Mouse (Mus musculus): Measurements from ENCODE around the gene Cfap157.

GRCm38 (mm10) chr2:32791297-32791696, 7.1 kb upstream of the Cfap157 start:
- TF ChIP-seq POLR2A (IDR thresholded peaks at IDR 0.05; ENCODE audit: borderline replicate concordance, insufficient read depth, low read length): no peak
- no peak for TF ChIP-seq CTCF (IDR thresholded peaks at IDR 0.05; ENCODE audit: borderline replicate concordance, insufficient read depth, low read depth, low read length)
